Mouse (Mus musculus) cerebellum, postnatal 4 days (tissue): ENCODE measurements around the gene Atg10.
"Not testable (repeated sequence)": the region's sequence is repeated elsewhere in the genome, so short reads cannot be mapped to it uniquely, and the experiment has no call there.

Source experiments
- DNase-seq, 2 experiments: peaks; one replicate each; pipeline ENCODE4 v3.0.0; 2022; ENCODE audit warnings: low spot score in 2 of 2, mixed read lengths in 1 of 2

Gene Atg10

GRCm38 (mm10) chr13:90935852-90936251 is 287.9 kb downstream of the Atg10 start:
- no peak for DNase-seq

GRCm38 (mm10) chr13:90933256-90933655 is 290.5 kb downstream of the Atg10 start:
- no peak for DNase-seq

GRCm38 (mm10) chr13:90929847-90930246 is 293.9 kb downstream of the Atg10 start:
- DNase-seq: peak; percentile 49 to 71

GRCm38 (mm10) chr13:90928266-90928665 is 295.5 kb downstream of the Atg10 start:
- not testable (repeated sequence) for DNase-seq

- DNase-seq: no peak
Measured at GRCm38 (mm10) chr13:90926938-90927633, 296.7 kb downstream of the Atg10 start.

GRCm38 (mm10) chr13:90926125-90926765 is 297.5 kb downstream of the Atg10 start:
- DNase-seq: no peak

- no peak for DNase-seq
Measured at GRCm38 (mm10) chr13:90925191-90925590, 298.6 kb downstream of the Atg10 start.

GRCm38 (mm10) chr13:90924072-90924471 is 299.7 kb downstream of the Atg10 start:
- no peak for DNase-seq

- DNase-seq: not testable (repeated sequence)
Measured at GRCm38 (mm10) chr13:90923617-90924016, 300.2 kb downstream of the Atg10 start.

- DNase-seq: peak; percentile 67 to 83
Measured at GRCm38 (mm10) chr13:90922751-90923612, 300.8 kb downstream of the Atg10 start, which contains the start of gene Rps23. Rps23 (plus strand) TSS chr13:90922958.

- DNase-seq: no peak
Measured at GRCm38 (mm10) chr13:90914721-90915120, 309.0 kb downstream of the Atg10 start.

- no peak for DNase-seq
Measured at GRCm38 (mm10) chr13:90913675-90914192, 310.0 kb downstream of the Atg10 start.

GRCm38 (mm10) chr13:90912760-90913674 is 310.8 kb downstream of the Atg10 start:
- no peak for DNase-seq

GRCm38 (mm10) chr13:90907376-90907775 is 316.4 kb downstream of the Atg10 start:
- DNase-seq: no peak

GRCm38 (mm10) chr13:90905176-90905575 is 318.6 kb downstream of the Atg10 start, which contains the start of gene Atp6ap1l:
Atp6ap1l (minus strand) TSS chr13:90905355.
- DNase-seq: no peak

- DNase-seq: no peak
Measured at GRCm38 (mm10) chr13:90896821-90897220, 326.9 kb downstream of the Atg10 start.

- peak; percentile 34 to 69 for DNase-seq
Measured at GRCm38 (mm10) chr13:90896098-90896497, 327.7 kb downstream of the Atg10 start.

GRCm38 (mm10) chr13:90894819-90895218 is 328.9 kb downstream of the Atg10 start:
- no peak for DNase-seq

- no peak for DNase-seq
Measured at GRCm38 (mm10) chr13:90890111-90890510, 333.7 kb downstream of the Atg10 start.

GRCm38 (mm10) chr13:90886568-90886983 is 337.2 kb downstream of the Atg10 start:
- peak; percentile 66 to 84 for DNase-seq
